Mouse (Mus musculus): ENCODE measurements around the gene Pacs2.

DNA sequence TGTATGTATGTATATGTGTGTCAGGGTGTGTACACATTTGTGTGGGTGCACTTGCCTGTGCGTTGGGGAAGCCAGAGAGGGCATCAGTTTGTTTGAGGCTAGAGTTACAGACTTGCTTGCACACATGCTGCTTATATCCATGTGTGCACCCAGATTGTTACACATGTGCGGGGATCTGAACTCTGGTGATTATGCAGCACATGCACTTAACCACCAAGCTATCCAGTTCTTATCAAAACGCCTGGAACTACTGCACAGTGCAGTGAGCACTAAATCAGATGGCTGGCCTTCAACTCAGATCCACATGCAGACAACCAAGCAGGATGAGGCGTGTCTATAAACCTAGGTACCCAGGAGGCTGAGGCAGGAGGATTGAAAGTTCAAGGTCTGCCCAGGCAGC is 22.7 kb downstream of the Pacs2 start:
- TF ChIP-seq POLR2A (IDR thresholded peaks at IDR 0.05; ENCODE audit: borderline replicate concordance, extremely low read depth, low read depth, low read length), result no peak
- no peak for TF ChIP-seq CTCF (IDR thresholded peaks at IDR 0.05; ENCODE audit: insufficient read depth, low read length)
